Mouse (Mus musculus) 3T3-L1 (cell line): Measurements from ENCODE around the gene Gm21905.

Source experiments
- DNase-seq: peaks from one replicate; pipeline ENCODE4 v3.0.0-alpha.2; 2015; ENCODE audit warnings: low read depth, low spot score

Gene Gm21905

DNA sequence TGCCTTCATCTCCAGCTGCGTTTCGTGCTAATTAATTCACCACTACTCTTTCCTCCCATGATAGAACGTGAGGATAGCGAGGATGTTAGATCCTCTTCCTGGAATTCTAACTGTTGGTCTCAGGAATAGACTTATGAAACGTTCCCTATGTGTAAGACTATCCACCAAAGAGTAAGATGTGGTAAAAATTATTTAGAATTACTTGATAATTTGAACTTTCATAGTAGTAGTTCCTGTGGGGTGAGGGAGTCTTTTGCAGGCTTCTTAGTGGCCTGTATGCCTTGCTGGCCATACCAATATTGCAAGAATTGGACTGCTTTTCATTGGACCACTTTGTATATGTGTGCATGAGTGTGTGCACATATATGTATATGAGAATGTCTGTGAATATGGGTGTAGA, at the start of gene Gm21905:
Gene Gm21905, minus strand, starts transcription at position 101 of the 400 bp plus-strand sequence.
- DNase-seq = no peak

DNA sequence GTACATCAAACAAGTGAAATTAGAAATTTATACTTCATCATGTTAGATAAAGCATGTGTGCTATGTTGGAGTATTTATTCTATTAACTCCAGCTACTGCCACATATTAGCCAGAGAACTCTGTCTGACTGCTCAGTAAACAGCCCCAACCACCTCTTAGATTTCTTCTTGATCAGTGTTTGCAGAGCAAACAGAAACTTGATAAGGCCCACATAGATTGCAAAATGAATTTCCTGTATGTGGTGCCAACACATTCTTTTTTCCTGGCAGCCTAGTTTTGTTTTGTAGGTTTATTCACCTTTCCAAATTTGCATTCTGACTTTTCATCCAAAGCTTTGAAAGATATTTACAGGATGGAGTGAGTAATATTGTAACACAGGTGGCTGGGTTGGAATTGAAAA, 44.2 kb upstream of the Gm21905 start:
- no peak for DNase-seq

DNA sequence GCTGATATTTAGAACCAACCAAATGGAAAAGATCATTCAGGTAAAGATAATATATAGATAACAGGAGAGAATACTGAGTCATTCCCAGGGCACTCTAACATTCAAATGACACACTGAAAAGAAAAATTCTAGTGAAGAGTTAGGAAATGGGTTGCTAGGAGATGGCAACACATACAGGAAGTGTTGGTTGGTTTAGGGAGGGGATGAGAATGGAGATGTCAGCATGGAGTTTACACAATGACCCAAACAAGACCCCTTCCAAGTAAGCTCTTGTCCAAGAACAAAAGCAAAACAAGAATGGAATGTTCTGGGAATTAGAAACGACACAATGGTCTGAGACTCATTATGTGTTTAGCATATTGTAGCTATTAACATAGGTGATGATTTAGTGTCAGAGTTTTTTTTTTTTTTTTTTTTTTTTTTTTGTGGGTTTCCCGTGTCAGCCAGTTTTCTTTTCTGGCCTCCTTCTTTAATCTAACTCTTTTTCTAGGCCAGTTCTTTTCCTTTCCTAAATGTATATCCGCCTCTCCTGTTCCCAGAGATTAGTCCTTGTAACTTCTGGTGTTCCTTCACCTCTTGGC, 35.8 kb upstream of the Gm21905 start:
- DNase-seq = no peak

DNA sequence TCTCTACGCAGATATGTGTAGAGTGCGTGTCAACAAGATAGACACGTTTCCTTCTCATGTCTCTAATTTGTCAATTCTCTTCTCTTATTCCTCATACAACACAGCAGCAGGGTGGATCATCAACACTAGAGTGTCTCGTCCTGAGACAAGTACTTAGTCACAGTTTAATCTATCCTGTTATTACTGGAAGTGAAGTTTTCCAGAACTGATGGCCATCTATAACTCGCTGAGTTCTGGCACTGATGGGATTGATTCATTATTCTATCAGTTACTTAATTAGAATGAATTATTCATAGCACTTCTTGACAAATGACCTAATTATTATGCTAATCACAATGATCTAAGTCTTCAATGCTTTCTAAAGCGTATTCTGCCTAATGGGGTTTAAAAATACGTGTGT, 23.3 kb upstream of the Gm21905 start:
- DNase-seq = no peak

DNA sequence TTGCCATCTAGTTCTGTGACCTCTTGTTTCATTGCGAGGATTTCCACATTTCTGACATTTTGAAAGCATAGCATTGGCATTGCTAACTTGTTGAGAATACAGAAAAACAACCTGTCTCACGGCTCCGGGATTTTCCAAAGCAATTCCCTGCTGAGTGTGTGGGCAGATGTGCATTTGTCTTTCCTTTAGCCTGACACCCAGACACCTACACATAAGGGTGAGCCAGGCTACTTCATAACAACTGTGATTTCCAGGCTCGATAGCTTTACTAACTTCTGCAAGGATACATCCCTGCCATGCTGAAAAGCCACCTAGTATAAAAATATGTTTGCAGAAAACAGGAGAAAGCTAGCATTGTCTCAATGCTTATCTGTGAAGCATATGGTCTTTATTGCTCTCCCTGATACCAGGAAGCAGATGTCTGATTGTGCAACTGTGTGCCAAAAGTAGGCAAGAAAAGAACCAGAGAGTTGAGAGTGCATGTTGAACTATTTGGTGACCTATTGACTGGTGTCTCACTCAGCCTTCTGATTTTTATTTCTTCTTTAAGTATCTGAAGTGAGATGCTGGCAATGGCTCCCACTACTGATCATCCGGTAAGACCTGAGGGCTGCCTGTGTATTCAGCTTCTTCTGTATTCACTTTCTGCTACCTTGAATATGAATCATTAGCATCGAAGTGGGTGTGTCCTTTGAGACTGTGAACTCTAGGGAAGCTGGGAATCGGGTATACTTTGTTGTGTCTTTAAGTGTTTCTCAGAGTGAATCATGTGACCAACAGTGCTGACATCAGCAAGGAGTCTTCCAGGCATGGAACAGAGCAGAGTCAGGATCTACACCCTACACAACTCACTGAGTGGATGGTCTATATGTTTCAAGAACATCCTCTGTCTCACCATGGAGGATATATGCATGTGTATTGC, 15.7 kb upstream of the Gm21905 start:
- no peak for DNase-seq

DNA sequence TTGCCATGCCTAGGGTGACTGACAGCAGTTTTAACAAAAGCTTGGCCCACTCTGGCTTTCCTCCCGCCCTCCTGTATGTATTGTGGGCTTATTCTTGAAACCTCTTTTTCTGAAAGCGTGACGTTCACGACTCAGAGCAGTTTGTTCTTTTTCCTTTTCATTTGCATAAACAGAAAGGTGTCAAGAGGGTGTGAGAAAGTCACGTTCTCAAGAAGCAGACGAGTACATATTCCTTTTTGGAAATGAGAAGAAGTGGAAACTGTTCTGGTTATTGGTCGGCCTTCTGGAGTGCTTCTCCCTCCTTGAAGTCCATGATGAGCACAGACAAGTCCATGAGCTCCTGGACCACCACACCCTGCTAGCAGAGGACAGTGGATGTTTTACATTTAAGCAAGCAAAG, 9.3 kb upstream of the Gm21905 start:
- no peak for DNase-seq

DNA sequence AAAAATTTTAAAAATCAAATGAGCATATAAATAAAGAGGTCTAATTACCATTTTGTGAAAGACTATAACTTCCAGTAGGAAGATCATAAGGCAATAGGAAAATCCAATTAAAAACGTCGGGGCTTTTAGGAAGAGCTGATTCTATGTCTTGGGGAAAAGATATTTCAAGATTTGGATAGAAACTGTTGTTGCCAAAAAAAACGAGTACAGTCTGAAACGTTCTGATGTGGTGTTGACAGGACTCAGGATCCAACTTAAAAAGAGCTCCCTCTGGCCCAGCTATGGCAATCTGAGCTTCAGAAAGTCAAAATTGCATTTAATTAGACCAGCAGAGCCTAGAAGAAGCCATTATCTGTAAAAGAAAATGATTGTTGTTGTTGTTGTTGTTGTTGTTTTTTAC, 7.9 kb upstream of the Gm21905 start:
- DNase-seq = no peak

DNA sequence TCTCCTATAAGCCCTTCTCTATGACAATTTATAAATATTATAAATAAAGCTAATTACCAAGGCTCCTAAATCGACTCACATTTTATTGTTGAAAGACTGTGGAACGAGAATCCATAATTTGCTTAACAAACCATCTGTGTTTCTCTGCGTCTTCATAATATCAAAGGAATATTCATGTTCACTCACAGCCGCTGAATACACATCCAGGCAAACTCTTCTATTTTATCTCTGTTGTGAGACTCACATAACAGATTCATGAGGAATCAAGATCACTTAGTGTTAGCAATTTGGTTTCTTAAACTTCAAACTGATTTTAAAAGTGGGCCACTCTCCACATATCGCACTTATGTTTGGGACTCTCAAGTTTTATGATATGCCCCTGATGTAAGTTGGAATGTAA, 1.9 kb upstream of the Gm21905 start:
- no peak for DNase-seq

DNA sequence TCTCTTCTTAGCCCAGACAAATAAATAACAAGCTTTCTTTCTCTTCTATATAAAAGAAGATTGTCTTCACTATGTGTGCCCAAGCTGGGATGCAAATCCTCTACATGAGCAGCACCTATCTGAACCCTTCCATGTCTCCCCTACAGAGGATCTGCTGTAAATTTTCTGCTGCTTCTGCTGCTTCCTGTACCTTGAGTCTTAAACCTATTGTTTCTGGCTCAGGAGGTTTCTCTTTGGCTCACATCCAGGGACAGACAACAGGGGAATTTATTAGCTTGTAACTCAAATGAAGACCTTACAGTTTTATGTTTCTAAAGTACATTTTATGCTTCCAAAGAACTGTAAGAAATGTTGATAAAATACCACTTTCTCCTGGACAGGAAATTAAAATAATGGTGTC, 785 bp upstream of the Gm21905 start:
- DNase-seq = no peak

DNA sequence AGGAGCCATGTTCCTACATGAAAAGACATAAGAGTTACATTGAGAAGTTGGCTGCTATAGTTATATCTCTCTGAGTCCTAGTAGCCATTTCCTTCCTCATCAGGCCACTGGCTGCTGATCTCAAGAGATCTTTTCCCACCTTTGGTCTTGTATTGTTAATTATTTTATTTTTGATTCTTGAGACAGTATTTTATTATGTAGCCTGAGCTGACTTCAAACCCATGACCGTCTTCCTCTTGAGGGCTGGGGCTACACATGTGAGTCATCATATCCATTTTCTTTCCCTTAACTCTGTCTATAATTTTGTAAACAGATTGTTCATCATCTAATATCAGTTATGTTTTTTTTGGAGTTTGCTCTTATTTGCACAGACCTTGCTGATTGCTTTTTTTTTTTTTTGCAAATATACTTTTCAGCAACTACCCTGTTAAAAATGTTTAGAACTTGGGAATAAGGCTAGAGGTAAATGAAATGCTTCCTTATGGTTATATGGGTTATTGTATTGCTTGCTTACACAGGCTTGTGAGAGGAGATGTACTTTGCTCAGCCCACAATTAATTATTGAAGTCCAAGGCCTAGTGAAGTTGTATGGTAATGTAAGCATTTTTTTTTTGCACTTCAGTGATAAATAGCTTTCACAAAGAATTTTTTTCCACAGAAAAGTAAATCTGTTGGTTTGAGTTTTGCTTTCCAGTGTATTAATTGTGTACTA, 2.0 kb downstream of the Gm21905 start:
- no peak for DNase-seq

DNA sequence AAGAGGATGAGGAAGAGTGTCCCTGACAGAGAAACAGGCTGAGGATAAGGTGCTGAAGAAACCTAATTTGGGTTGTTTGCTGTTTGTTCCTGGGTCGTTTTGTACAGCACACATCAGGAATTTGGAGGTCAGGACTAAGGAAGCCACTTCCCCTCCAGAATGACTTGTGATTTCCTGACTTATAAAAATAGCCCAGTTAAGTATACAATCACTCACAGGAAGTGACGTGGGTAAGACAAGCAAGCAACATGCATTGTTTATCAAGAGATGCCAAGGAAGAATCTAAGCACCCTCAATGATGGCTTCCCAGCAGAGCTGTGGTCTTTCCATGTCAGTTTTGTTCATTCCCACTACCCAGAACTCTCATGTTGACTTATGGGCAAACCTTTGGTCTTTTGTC, 3.0 kb downstream of the Gm21905 start:
- DNase-seq = no peak

DNA sequence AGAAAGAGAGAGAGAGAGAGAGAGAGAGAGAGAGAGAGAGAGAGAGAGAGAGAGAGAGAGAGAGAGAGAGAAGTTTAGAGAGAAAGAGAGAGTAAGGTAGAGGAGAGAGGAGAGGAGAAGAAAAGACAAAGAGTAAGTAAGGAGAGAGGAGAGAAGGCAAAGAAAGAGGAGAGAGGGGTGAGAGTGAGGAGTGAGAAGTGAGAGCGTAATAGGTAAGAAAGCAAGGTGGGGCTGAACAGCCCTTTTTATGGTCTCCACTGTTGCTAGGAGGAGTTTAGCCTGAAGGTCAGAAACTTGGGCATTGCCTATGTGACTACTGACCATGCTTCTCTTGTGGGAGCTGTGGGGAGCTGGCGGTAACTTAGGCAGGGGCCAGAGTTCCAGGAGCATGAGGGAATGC, 4.9 kb downstream of the Gm21905 start, which contains the start of gene Gm5108:
Gene Gm5108, plus strand, starts transcription at position 301 of the 400 bp plus-strand sequence.
- DNase-seq = no peak

DNA sequence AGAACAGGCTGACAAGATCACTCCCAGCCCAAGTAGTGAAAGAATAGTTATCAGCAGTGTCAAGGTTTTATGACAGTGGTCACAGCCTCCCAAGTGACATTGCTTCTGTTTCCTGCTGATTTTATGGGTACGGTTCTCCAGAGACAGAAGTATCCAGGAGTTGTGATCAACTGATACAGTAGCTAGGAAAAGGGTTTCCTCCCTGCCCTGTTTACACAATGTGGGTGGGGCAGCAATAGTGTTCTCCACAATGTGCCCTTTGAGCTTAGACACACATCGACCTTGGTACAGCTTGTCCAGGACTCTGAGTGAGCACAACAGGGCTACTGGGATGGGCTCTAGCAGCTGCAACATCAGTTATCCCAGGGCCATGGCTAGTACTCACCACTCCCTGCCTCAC, 14.6 kb downstream of the Gm21905 start:
- no peak for DNase-seq

DNA sequence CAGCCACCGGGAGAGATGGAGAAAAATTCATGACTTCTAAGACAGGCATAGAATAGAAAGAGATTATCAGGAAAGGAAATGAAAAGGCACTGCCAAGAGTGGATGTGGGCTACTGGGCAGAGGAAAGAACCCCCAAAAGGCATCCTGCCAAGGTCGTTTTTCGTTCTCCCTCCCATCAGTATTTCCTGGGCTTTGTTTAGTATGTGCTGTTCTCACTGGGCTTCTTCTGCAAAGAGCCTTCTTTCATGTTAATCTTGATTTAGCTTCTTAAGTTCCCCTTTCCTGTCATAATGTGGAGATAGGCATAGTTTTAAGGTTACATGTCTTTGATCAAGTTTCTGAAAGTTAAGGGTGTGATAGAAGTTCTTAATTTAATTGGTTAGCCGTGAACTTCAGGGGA, 15.6 kb downstream of the Gm21905 start:
- DNase-seq = no peak

DNA sequence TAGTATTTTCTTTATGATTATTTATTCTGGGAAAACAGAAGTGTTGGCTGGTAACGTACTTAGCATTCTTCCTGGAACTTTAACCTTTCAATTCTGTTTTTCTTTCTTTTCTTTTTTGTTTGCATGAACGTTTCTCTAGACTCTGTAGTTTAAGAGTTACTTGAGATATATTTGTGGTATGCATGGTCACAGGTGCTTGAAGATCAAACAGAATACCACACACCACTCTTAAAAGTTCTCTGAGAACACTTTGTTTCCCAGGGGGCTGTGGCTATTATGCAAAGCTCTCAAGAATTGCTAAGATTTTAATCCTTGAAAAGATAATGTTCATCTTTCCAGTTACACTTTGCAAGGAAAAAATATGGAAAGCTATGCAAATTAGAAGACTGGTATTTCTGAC, 41.7 kb downstream of the Gm21905 start:
- DNase-seq = no peak

DNA sequence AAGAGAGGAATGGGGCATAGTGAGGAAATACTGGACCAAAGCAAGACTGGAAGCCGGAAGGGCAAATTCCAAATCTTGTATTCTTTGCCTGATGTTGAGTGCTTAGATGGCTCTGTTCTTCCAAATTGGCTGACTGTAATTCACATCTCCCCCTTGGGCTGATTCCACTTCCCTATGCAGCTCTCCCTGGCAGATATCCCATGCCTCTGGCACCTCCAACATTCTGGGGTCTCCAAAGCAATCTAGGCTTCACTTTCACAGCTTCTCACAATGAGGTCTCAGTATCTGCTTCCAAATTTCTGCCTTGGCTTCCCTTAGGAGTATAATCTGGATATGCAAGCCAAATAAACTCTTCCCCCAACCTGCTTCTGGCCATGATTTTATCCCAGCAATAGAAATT, 47.3 kb downstream of the Gm21905 start:
- DNase-seq = no peak

DNA sequence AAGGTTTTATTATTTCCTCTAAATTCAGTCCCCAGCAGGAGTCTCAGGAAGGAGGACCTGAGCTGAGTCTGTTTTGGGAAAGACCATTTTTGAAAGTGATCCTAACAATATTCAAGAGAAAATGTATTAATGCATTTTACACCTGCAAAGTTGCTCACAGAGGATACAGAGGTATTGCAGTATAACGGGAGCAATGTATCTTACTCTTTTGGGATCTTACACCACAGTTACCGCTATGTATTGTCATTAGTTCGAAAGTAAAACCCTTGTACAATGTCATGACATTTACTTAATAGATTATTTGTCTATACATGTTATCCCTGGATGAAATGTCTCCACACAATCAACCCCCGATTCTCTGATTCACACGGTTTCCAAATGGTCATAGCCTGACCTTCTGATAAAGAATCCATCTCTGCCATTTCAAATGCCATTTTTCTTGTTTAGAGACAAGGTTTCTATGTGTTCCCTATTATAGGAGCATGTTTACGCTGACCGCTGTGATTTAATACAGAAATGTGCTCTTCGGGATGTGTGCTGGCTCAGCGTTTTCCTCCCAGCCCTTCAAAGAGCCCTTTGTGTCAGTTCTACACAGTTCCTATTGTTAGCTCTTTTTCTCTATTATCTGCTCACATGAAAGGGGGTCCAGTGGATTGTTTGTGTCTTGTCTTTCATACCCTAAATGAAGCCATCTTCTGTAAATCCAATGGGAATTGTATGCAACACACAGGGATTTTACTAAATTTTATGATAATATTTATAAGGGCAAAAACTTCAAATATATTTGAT, 61.6 kb downstream of the Gm21905 start:
- DNase-seq = no peak

DNA sequence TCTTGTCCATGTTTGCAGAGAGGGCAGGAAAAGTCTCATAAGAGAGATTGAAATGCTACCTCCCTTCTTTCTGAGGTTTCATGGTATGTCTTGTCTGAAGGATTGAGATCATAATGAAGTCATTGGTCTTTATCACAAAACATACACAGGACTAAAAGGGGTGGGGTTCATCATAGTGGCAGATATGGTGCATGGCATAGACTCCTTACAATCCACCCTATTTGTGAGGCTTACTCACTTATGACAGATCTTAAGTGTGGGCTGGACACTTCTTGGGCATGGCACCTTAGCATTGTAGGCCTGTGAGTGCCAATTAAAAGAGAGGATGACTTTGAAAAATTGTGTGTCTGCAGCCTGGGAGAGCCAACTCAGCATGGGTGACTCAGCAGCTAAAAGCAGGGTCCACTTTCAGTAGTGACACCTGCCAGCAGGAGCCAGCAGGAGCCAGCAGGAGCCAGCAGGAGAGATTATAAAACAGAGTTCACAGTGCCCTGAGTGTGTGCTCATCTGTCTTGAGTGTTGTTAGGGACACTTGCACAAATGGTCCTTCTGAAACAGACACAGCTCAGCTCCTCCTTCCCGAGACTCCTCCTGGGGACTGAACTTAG, 62.6 kb downstream of the Gm21905 start:
- no peak for DNase-seq
